Mouse (Mus musculus) megakaryocyte, embryonic 14.5 days (primary cell): ENCODE data around the gene B4galt3. TPM values are rescaled to one million over a fixed set of nuclear protein-coding genes. Genes with fewer than 3 reads are reported as not detected.
A peak's percentile ranks its signal among the peaks of the same experiment; 100 is the strongest.

Experiments
- H3K27me3 ChIP-seq: replicated peaks from 2 replicates; pipeline ENCODE3; 2012; ENCODE audit warnings: inconsistent platforms
- H3K36me3 ChIP-seq: replicated peaks from 2 replicates; pipeline ENCODE3; 2012; ENCODE audit warnings: low read length, inconsistent platforms, mixed read lengths
- H3K4me1 ChIP-seq: 2 replicates; pipeline ENCODE4 v1.6.1; 2012; ENCODE audit warnings: inconsistent platforms
- H3K4me3 ChIP-seq: replicated peaks from 2 replicates; pipeline ENCODE3; 2012; ENCODE audit warnings: moderate library complexity, mild to moderate bottlenecking, inconsistent platforms
- H3K9me3 ChIP-seq: 2 replicates; pipeline ENCODE4 v1.6.1; 2012; ENCODE audit warnings: inconsistent platforms
- FLI1 ChIP-seq: IDR thresholded peaks from 2 replicates; pipeline ENCODE4 v1.6.1; 2012; ENCODE audit warnings: low read length, inconsistent platforms, mixed read lengths
- GATA1 ChIP-seq: IDR thresholded peaks from 3 replicates; pipeline ENCODE4 v1.6.1; 2012; ENCODE audit warnings: mixed read lengths, low read length, inconsistent platforms, borderline replicate concordance
- polyA plus RNA-seq: library from polyadenylated mRNA; stranded (reverse); fragments of >175 nt; gene quantifications from 2 replicates; pipeline ENCODE4 v1.2.3, GENCODE M21; 2012; ENCODE audit warnings: low replicate concordance; ENCODE audit not compliant: insufficient read depth

Gene B4galt3
- polyA plus RNA-seq, 1 experiment = 20.6 TPM

GRCm38 (mm10) chr1:171283188-171284160 is 13.3 kb downstream of the B4galt3 start:
- H3K27me3 ChIP-seq = no peaks in the 10 kb centered on the region
- no peak for TF ChIP-seq FLI1
- no peak for TF ChIP-seq GATA1
- H3K9me3 ChIP-seq = no peaks in the 10 kb centered on the region
- peaks cover 68% of the 10 kb centered on the region for H3K4me1 ChIP-seq
- H3K4me3 ChIP-seq = no peak overlapping the region
- H3K36me3 ChIP-seq = peaks cover 59% of the 10 kb centered on the region

GRCm38 (mm10) chr1:171284491-171284890 is 14.4 kb downstream of the B4galt3 start:
- H3K9me3 ChIP-seq = no peaks in the 10 kb centered on the region
- no peak overlapping the region for H3K4me3 ChIP-seq
- H3K4me1 ChIP-seq = peaks cover 72% of the 10 kb centered on the region
- TF ChIP-seq FLI1 = no peak
- no peak for TF ChIP-seq GATA1
- peaks cover 63% of the 10 kb centered on the region for H3K36me3 ChIP-seq
- H3K27me3 ChIP-seq = no peaks in the 10 kb centered on the region

- Histone ChIP-seq H3K36me3 (peaks cover 69% of the 10 kb centered on the region), H3K4me1 (peaks cover 66% of the 10 kb centered on the region), H3K27me3 (no peaks in the 10 kb centered on the region), H3K9me3 (no peaks in the 10 kb centered on the region), H3K4me3 (peak overlapping the region; percentile 64)
- TF ChIP-seq FLI1 = no peak
- no peak for TF ChIP-seq GATA1
These were observed 15.2 kb downstream of the B4galt3 start for GRCm38 (mm10) chr1:171285096-171285892.

GRCm38 (mm10) chr1:171286517-171286916 is 16.4 kb downstream of the B4galt3 start:
- Histone ChIP-seq H3K4me3 (peak overlapping the region; percentile 97), H3K27me3 (no peaks in the 10 kb centered on the region), H3K4me1 (peaks cover 60% of the 10 kb centered on the region), H3K9me3 (no peaks in the 10 kb centered on the region), H3K36me3 (peaks cover 76% of the 10 kb centered on the region)
- no peak for TF ChIP-seq FLI1
- TF ChIP-seq GATA1 = no peak

- peaks cover 57% of the 10 kb centered on the region for H3K4me1 ChIP-seq
These were observed 17.3 kb downstream of the B4galt3 start, which contains the start of gene Usp21 for GRCm38 (mm10) chr1:171287136-171288081. Gene Usp21 (minus strand): TSS chr1:171287991.

GRCm38 (mm10) chr1:171288328-171288727 is 18.2 kb downstream of the B4galt3 start:
- peaks cover 66% of the 10 kb centered on the region for H3K36me3 ChIP-seq
- peaks cover 59% of the 10 kb centered on the region for H3K4me1 ChIP-seq
- peak overlapping the region; percentile 97 for H3K4me3 ChIP-seq
- H3K27me3 ChIP-seq = no peaks in the 10 kb centered on the region
- TF ChIP-seq GATA1 = no peak
- no peak for TF ChIP-seq FLI1
- H3K9me3 ChIP-seq = no peaks in the 10 kb centered on the region

More at GRCm38 (mm10) chr1:171287136-171288081, 17.3 kb downstream of the B4galt3 start, which contains the start of gene Usp21:
- Histone ChIP-seq H3K27me3 (no peaks in the 10 kb centered on the region), H3K9me3 (no peaks in the 10 kb centered on the region), H3K4me3 (peak within 1 kb of the TSS; percentile 97), H3K36me3 (peaks cover 73% of the 10 kb centered on the region)
- TF ChIP-seq GATA1 (no peak), FLI1 (no peak)

GRCm38 (mm10) chr1:171293351-171293750 is 23.2 kb downstream of the B4galt3 start:
- TF ChIP-seq FLI1 (no peak), GATA1 (no peak)
- H3K36me3 ChIP-seq = peaks cover 28% of the 10 kb centered on the region
- no peaks in the 10 kb centered on the region; the same call in 1 of the 2 replicates for H3K9me3 ChIP-seq
- peaks cover 23% of the 10 kb centered on the region; the same call in 1 of the 2 replicates for H3K4me1 ChIP-seq
- peaks cover 8% of the 10 kb centered on the region for H3K27me3 ChIP-seq
- peak overlapping the region; percentile 97 for H3K4me3 ChIP-seq

GRCm38 (mm10) chr1:171293906-171294297 is 23.8 kb downstream of the B4galt3 start:
- Histone ChIP-seq H3K4me1 (peaks cover 17% of the 10 kb centered on the region; the same call in 1 of the 2 replicates), H3K9me3 (no peaks in the 10 kb centered on the region; the same call in 1 of the 2 replicates), H3K4me3 (peak overlapping the region; percentile 97), H3K27me3 (peaks cover 8% of the 10 kb centered on the region), H3K36me3 (peaks cover 23% of the 10 kb centered on the region)
- TF ChIP-seq GATA1 (no peak), FLI1 (no peak)
